Mouse (Mus musculus) inflammation-experienced regulatory T-cells, adult 6 months (primary cell): ENCODE results near the gene Pld2. TPM values are rescaled to one million over a fixed set of nuclear protein-coding genes. Genes with fewer than 3 reads are reported as not detected.

ENCODE experiments used
- ATAC-seq: one replicate; pipeline ENCODE4 v1.8.0; 2017
- polyA plus RNA-seq, 3 experiments: library from polyadenylated mRNA; unstranded; fragments of 100-300 nt; shearing (Covaris generic); gene quantifications; one replicate each; pipeline ENCODE4 v1.2.1; 2017

The Pld2 gene
- polyA plus RNA-seq, 3 experiments from 2014 or later, result 1.8 to 2.1 (median 2.0) TPM

DNA sequence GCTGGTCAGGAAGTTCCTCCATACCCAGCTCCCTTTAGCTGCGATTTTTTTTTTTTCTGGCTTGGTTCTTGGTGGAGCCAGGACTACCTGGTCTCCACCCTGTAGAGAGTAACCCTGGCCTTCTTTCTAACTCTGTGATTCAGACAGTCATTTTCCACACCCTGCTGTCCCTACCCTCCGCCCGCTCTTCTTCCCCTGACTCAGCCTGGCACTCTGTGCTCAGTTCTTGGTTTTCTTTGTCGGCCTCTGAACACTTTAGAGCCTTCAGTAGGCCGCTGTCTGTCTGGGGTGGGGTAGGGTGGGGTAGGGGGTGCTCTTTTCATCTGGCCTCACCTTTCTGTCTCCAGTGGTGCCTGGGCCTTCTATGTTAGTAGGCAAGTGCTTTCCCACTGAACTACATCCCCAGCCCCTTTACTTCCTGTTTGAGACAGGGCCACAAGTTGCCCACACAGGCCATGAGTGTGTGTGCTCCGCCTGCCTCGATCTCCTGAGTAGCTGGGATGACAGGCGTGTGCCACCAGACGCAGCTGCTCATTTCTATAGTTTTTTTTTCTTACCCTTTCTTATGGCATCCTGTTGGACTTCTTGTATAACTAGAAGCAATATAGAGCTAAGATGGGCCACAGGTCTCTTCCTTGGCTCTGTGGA is 40.0 kb downstream of the Pld2 start:
- peak; percentile 54 for ATAC-seq

DNA sequence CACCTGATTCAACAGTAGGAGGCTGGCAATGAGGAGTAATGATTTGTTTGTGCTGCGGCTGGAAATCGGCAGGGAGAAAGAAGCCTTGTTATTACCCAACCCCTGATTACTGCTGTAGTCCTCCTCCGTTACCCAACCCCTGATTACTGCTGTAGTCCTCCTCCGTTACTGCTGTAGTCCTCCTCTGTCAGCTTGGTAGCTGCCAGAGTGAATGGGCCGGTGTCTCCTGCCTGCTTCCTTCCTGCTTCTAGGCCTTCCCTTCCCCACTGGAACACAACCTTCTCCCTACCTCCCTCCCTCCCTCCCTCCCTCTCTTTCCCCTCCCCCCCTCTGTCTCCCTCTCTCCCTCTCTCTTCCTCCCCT is 40.5 kb downstream of the Pld2 start:
- peak; percentile 7 for ATAC-seq

DNA sequence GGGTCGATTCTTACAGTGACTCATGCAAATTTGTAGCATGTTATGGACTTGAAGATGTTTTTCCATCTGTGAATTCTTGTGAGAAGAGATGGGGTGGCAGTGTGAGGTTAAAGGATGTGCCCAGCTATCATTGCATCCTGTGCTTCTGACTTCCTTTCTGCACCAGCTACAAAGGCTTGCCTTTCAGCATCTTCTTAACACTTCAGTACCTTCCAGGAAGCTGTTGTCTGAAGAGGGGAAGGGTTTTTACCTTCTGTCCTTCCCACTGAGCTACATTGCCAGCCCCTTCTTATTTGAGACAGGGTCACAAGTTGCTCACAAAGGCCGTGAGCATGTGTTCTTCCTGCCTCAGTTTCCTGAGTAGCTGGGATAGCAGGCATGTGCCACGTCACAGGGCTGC is 41.1 kb downstream of the Pld2 start:
- ATAC-seq, result peak; percentile 88

DNA sequence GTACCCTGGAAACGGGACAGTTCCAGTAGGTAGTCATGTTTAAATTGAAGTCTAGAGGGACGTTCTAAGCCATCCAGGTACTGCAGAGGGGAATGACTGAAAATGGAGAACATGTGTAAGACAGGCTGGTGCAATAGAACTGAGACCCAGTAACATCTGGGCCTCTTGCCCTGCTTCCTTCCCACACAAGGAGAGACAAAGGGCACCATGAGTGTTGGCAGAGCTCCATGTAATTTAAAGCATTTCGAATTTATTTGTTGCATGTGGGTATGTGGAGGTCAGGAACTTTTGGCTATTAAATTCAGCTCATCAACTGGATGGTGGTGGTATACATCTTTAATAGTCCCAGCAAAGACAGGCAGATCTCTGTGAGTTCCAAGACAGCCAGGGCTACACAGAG is 42.3 kb downstream of the Pld2 start:
- ATAC-seq, result no peak

DNA sequence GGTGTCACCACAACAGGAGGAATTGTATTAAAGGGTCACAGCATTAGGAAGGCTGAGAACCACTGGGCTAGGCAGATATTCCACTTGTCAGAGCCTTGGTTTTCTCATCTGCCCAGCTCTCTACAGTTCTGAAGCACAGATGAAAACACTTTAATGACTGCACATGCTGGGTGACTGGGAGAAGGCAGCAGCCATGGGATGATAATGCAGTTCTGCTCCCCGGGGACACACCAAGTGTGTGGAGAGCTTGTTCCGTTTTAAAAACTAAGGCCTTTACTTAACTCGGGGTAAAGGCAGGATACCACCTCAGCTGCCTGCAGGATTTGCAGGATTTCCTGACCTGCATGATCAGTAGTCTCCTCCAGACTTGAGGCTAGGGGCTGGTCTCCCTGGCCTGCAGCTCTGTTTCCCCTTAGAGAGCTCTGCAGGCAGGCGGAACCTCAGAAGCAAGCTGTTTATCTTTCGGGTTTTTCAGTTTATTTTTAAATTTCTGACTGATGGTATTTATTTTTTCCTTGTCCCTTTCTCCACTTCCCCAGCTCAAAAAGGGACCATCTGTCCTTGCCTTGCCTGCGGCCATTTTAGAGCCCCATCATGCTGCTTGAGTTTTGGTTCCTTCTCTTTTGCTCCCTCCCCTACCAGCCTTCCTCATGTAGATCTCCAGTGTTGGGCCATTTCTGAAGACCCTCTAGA is 43.3 kb downstream of the Pld2 start:
- no peak for ATAC-seq

DNA sequence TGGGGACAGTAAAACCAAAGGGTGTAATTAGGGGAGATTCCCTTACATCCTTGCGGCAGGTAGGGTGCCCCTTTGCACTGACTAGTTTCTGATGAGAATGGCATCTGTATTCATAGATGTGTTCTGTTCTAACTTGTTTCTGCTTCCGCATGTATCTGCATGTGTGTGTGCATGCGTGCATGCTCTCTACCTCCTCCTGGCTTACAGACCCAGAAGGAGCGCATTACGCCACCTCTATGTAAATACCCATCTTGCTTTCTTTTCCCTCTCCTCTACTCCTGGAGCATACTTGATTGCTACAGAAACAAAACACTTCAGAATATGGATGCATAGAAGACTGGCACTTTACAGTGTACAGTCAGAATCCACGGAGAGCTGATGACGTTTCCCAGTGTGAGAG is 43.9 kb downstream of the Pld2 start:
- ATAC-seq, result no peak

DNA sequence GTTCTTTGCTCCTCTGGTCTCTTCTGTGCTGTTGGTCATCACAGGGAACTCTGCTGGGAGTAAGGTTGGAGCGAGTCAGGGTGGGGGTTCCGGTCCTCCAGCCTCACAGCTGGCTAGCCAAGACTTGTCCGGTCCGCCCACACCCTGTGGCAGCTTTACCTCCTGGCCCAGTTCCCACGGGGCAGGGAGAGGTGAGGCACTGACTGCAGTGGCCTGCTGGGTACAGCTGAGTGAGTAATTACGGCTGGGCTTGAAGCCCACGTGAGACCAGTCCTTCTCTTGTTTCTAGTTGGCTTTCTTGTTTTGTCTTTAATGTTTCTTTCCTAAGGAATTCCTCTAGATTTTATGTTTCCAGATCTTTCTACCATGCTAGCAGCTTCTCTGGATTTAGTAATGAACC is 45.6 kb downstream of the Pld2 start:
- no peak for ATAC-seq

DNA sequence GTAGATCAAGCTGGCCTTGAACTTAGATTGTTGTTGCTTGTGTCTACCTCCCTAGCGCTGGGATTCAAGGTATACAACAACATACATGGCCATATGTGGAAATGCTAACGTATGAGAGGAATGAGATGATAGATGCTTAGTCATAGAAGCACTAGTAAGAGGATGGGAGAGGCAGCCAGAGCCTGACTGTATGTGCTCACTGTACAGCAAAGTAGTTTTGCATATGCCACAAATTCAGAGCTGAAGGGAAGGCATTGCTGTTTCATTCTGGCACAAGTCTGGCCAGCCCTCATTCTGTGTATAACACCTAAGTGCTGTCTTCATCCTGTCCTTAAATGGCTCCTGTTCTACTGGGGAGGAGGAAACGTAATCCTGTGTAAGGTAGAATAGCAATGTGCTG is 46.4 kb downstream of the Pld2 start:
- no peak for ATAC-seq

DNA sequence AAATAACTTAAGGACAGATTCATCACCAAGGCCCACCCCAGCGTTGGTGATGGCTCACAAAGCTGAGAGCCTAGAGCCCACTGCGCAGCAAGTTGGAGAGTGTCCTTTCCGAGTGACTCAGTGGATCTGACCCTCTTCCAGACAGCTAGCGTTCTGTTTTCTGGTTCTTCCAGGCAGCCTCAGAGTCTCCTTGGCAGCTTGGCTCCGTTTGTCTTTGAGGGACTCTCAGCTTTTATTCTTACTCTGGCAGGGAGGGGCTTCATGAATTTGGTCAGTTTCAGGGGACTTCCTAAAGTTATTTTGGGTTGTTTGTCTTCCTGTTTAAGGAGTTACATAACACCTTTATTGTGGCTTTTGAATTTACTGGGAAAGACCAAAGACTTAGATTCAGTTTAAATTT is 47.1 kb downstream of the Pld2 start:
- ATAC-seq, result no peak

DNA sequence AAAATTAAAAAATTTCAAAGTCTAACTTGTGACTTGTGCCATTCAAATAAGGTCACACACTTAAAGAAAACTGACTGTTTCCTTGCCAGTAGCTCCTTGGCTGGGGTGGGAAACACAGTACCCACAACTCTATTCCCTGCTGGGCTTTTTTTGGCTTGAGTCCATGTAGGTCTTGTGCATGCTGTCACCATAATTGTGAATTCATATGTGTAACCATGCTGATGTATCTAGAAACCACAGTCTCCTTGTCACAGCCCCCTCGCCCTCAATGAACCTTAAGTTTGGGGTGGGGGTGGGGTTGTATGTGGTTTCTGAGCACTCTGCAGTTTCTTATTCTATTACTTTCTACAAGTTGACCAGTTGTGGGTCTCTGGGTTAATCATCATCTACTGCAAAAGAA is 51.9 kb downstream of the Pld2 start:
- ATAC-seq, result no peak

DNA sequence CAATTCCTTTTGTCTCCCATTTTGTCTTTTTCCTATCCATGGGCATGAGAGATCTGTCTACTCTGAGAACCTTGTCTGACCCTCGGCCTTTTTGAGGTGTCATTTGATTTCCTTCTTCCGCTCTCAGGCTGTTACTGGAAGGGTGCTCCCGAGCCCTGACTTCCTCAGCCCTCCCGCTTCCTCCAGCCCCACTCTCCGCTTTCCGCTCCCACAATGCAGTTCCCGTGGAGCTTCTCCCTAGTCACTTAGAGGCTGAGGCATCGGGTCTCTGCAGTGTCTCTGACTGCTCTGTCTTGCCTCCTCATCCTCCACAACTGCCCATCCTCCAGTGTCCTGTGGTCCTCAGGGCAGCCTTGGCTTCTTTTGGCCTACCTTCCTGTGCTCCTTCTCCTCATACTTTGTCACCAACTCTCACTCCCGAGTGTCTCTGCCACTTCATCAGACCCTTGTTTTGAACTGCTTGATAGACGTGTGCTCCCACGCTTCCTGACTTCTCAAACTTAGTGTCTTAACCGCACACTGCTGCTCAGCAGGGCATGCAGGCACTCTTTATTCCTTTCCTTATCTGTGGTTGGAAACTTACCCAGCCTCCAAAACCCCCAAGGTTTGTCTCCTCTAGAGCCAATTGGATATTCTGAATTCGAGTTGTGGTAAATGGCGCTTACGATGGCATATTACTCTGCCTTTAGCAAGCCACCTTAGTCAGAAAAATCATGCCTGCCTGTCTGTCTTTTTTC is 54.6 kb downstream of the Pld2 start:
- peak; percentile 77 for ATAC-seq

DNA sequence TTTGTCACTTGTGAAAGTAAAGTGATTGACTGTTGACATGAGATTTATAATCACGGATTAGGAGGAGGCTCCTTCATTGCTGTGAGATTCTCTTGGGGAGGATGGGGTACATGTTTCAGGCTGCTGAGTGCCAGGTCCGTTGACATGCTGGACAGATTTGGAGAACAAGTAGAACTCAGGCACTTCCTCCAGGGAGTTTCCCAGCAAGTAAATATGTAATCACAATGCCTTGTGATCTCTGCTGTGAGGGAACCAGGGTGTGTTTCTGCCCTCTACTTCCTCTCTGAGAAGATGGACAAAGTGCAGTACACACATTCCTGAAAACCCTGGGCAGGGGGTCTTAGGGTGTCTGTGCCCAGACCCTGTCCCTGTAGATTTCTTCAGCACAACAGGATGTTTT is 55.8 kb downstream of the Pld2 start:
- ATAC-seq, result peak; percentile 50

DNA sequence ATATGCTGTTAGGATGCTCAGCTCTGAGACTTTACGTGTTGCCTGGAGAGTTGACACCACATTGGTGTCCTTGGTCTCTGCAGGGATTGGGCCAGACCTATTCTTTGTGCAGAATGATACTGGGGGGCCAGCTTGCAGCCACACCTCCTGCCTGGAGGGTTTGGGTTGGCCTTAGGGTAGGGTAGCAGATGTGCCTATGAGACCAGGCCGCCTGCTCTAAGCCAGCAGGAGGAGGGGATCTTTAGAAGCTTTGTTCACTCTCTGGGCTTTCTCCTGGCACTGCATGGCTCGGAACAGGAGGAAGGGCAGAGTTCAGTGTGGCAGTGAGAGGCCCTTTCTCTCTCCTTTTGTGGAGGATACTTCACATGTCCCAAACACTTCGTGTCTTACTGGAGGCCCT is 56.2 kb downstream of the Pld2 start:
- ATAC-seq, result no peak

DNA sequence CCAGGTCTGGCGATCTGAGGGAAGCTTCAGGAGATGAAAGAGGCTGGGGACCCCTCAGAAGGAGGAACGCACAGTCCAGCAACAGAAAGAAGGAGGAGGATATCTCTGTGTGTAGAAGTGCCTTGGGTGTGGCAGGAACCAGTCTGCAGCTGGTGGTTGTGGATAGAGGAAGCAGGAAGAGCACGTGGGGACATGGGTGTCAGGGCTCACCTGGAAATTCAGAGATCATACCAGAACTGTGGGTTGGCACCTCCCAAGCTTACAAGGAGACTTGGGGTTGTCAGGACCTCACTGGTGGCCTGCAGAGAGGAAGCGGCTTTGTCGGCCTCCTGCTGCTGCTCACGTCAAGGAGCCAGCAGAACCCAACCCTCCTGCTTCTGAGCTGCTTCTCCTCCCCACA is 57.4 kb downstream of the Pld2 start:
- ATAC-seq, result peak; percentile 8

DNA sequence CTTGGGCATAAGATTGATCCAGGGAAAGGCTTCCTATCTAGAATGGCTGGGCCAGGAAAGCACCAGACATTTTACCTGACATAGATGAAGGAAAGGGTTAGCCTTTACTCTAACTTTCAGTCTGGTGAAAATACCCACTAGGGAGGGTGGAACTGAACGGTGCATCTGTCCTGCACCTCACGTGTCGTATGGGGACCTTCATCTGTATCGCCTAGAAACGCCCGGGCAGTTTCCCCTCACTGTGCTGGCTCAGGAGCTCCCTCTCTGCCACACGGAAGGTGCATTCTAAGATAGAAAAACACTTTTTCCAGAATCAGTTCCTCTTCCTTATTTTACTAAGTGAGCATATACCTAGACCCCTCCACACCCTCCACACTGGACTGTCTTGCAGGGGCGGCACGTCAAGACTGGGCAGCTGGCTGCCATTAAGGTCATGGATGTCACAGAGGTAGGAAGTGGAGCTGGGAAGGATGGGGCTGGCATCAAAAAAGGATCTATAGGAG is 58.6 kb downstream of the Pld2 start:
- ATAC-seq, result no peak

DNA sequence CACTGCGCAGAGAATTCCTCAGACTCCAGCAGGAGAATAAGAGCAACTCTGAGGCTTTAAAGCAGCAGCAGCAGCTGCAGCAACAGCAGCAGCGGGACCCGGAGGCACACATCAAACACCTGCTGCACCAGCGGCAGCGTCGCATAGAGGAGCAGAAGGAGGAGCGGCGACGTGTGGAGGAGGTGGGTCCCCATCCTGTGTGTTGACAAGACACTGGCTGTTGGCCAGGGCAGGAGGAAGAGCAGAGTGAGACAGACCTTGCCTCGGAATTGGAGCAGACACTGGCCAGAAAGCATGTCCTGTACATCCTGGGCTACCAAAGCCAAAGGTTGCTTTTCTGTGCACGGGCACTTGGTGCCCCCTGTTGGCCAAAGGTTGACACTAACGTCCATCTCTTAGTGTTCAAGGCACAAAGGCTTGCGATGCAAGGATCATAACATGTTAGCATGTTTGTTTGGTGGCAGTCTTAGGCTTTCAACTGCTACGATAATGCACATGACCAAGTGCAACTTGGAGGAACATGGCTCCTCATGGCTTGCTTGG is 65.2 kb downstream of the Pld2 start:
- peak; percentile 77 for ATAC-seq

DNA sequence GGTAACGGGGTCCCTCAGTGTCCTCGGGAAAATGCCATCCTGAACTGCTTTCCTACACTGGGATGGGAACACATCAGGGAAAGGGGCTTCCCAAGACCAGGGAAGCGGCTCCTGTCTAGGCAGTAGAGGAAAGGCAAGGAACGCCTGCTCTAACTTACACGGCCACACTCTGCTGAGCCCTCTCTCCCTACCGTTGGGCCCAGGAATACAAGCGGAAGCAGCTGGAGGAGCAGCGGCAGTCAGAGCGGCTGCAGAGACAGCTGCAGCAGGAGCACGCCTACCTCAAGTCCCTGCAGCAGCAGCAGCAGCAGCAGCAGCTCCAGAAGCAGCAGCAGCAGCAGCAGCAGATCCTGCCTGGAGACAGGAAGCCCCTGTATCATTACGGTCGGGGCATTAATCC is 66.9 kb downstream of the Pld2 start:
- no peak for ATAC-seq

DNA sequence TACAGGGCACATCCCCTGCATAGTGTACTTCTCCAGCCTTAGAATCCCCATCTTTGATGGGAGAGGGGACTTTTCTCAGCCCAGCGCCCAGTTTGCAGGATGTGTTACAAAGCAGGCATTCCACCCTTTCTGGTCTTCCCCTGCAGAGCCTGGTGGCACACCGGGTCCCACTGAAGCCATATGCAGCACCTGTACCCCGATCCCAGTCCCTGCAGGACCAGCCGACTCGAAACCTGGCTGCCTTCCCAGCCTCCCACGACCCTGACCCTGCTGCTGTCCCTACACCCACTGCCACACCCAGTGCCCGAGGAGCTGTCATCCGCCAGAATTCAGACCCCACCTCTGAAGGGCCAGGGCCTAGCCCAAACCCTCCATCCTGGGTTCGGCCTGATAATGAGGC is 67.7 kb downstream of the Pld2 start:
- no peak for ATAC-seq

Other genes with a start within 250 kb of the Pld2 start
- gene Alox12e, start 217.4 kb upstream of the Pld2 start, polyA plus RNA-seq, result not detected
- under 1 TPM; 0.24 to 0.59 (median 0.26) TPM for gene Alox15, start 188.0 kb upstream of the Pld2 start, polyA plus RNA-seq
- 1 to 10 TPM; 5.2 to 7.3 (median 6.5) TPM for gene Pelp1, start 130.0 kb upstream of the Pld2 start, polyA plus RNA-seq
- gene Arrb2, start 107.4 kb upstream of the Pld2 start, polyA plus RNA-seq, result 100 to 1,000 TPM in 2 of 3 experiments, 10 to 100 TPM in 1; 50.6 to 129 (median 119) TPM
- 10 to 100 TPM; 76.7 to 81.3 (median 80.3) TPM for gene Med11, start 88.1 kb upstream of the Pld2 start, polyA plus RNA-seq
- gene Zmynd15, start 80.6 kb upstream of the Pld2 start, polyA plus RNA-seq, result not detected
- under 1 TPM; 0.62 to 0.85 (median 0.72) TPM for gene Cxcl16, start 80.1 kb upstream of the Pld2 start, polyA plus RNA-seq
- 1 to 10 TPM; 1.6 to 3.2 (median 2.3) TPM for gene Tm4sf5, start 34.8 kb upstream of the Pld2 start, polyA plus RNA-seq
- not detected for gene Vmo1, start 25.4 kb upstream of the Pld2 start, polyA plus RNA-seq
- not detected for gene Gltpd2, start 20.9 kb upstream of the Pld2 start, polyA plus RNA-seq
- gene Psmb6, start 14.7 kb upstream of the Pld2 start, polyA plus RNA-seq, result 100 to 1,000 TPM; 376 to 387 (median 385) TPM
- gene Gm40193, start 7.1 kb upstream of the Pld2 start, polyA plus RNA-seq, result not detected
- gene Mink1, start 22.8 kb downstream of the Pld2 start, polyA plus RNA-seq, result 10 to 100 TPM in 1 of 3 experiments, 1 to 10 TPM in 2; 6.2 to 11.8 (median 9.2) TPM
- not detected for gene 4930544D05Rik, start 75.8 kb downstream of the Pld2 start, polyA plus RNA-seq
- 1 to 10 TPM in 1 of 3 experiments, under 1 TPM in 2; 0.51 to 3.0 (median 0.78) TPM for gene Chrne, start 79.2 kb downstream of the Pld2 start, polyA plus RNA-seq
- gene Gp1ba, start 99.1 kb downstream of the Pld2 start, polyA plus RNA-seq, result under 1 TPM; 0.17 to 0.69 (median 0.21) TPM
- 100 to 1,000 TPM; 276 to 454 (median 423) TPM for gene Rnf167, start 107.2 kb downstream of the Pld2 start, polyA plus RNA-seq
- 100 to 1,000 TPM in 2 of 3 experiments, 10 to 100 TPM in 1; 85.3 to 111 (median 111) TPM for gene Slc25a11, start 107.4 kb downstream of the Pld2 start, polyA plus RNA-seq
- gene Pfn1, start 114.6 kb downstream of the Pld2 start, polyA plus RNA-seq, result 1,000 to 10,000 TPM; 3,037 to 4,758 (median 3,214) TPM
- gene Eno3, start 117.1 kb downstream of the Pld2 start, polyA plus RNA-seq, result 10 to 100 TPM in 2 of 3 experiments, 1 to 10 TPM in 1; 6.2 to 27.4 (median 21.7) TPM
- gene Spag7, start 129.4 kb downstream of the Pld2 start, polyA plus RNA-seq, result 100 to 1,000 TPM; 131 to 155 (median 137) TPM
- gene Camta2, start 148.0 kb downstream of the Pld2 start, polyA plus RNA-seq, result 10 to 100 TPM; 11.5 to 17.1 (median 12.8) TPM
- gene Inca1, start 160.1 kb downstream of the Pld2 start, polyA plus RNA-seq, result 1 to 10 TPM in 1 of 3 experiments, under 1 TPM in 1, not detected in 1; 0.44 to 1.0 TPM
- 1 to 10 TPM in 2 of 3 experiments, under 1 TPM in 1; 0.99 to 2.0 (median 1.3) TPM for gene Kif1c, start 160.5 kb downstream of the Pld2 start, polyA plus RNA-seq
- 1 to 10 TPM; 3.4 to 5.8 (median 4.6) TPM for gene Zfp3, start 224.1 kb downstream of the Pld2 start, polyA plus RNA-seq